Mouse (Mus musculus) ES-Bruce4 (cell line): ENCODE measurements around the gene Icmt. TPM values are rescaled to one million over a fixed set of nuclear protein-coding genes. Genes with fewer than 3 reads are reported as not detected.

Experiments used
- H3K27ac ChIP-seq: 2 replicates; pipeline ENCODE4 v1.5.1; 2012; ENCODE audit warnings: low read length, inconsistent platforms; ENCODE audit not compliant: insufficient read depth
- H3K27me3 ChIP-seq: 2 replicates; pipeline ENCODE4 v1.6.1; 2012; ENCODE audit warnings: mild to moderate bottlenecking, low read length, inconsistent platforms; ENCODE audit not compliant: control insufficient read depth, poor library complexity, insufficient read depth, severe bottlenecking
- H3K36me3 ChIP-seq: 2 replicates; pipeline ENCODE4 v1.6.1; 2012; ENCODE audit warnings: inconsistent platforms, mild to moderate bottlenecking, low read length, moderate library complexity; ENCODE audit not compliant: control insufficient read depth, poor library complexity, insufficient read depth, severe bottlenecking
- H3K4me1 ChIP-seq: one replicate; pipeline ENCODE4 v1.8.1; 2011; ENCODE audit warnings: low read length; ENCODE audit not compliant: control insufficient read depth, insufficient read depth
- H3K4me3 ChIP-seq: 2 replicates; pipeline ENCODE4 v1.5.1; 2011; ENCODE audit warnings: low read depth, mild to moderate bottlenecking, low read length
- H3K9ac ChIP-seq: 2 replicates; pipeline ENCODE4 v1.6.1; 2012; ENCODE audit warnings: low read depth, mild to moderate bottlenecking, inconsistent platforms; ENCODE audit not compliant: poor library complexity, severe bottlenecking
- H3K9me3 ChIP-seq: replicated peaks from 2 replicates; pipeline ENCODE4 v1.6.1; 2012; ENCODE audit warnings: mild to moderate bottlenecking, low read length, inconsistent platforms; ENCODE audit not compliant: control insufficient read depth, poor library complexity, insufficient read depth, severe bottlenecking
- CTCF ChIP-seq: IDR thresholded peaks from one replicate; pipeline ENCODE4 v1.8.1; 2011; ENCODE audit warnings: low read depth, low read length
- EP300 ChIP-seq: IDR thresholded peaks from 2 replicates; pipeline ENCODE4 v1.6.1; 2011; ENCODE audit warnings: low read depth, low read length; ENCODE audit not compliant: insufficient read depth
- POLR2A ChIP-seq: IDR thresholded peaks from one replicate; pipeline ENCODE4 v1.8.1; 2011; ENCODE audit warnings: low read length; ENCODE audit not compliant: insufficient read depth
- polyA plus RNA-seq: library from polyadenylated mRNA; stranded (reverse); fragments of >200 nt; gene quantifications from 2 replicates; pipeline ENCODE4 v1.2.4, GENCODE M21; 2011; ENCODE audit warnings: low read depth; ENCODE audit not compliant: missing spikeins, insufficient read depth, insufficient read length

The Icmt gene
- polyA plus RNA-seq, 1 experiment, result 22.8 TPM

GRCm38 (mm10) chr4:152292102-152292765 lies 4.8 kb upstream of the Icmt start:
- H3K9ac ChIP-seq, result no peak overlapping the region
- H3K4me3 ChIP-seq, result no peak overlapping the region
- H3K4me1 ChIP-seq, result peaks cover 11% of the 10 kb centered on the region
- no peaks in the 10 kb centered on the region for H3K36me3 ChIP-seq
- H3K27me3 ChIP-seq, result no peaks in the 10 kb centered on the region
- no peak for TF ChIP-seq EP300
- no peak overlapping the region for H3K27ac ChIP-seq
- H3K9me3 ChIP-seq, result no peaks in the 10 kb centered on the region

GRCm38 (mm10) chr4:152294188-152294929 lies 2.7 kb upstream of the Icmt start:
- no peak overlapping the region for H3K4me3 ChIP-seq
- no peak overlapping the region for H3K27ac ChIP-seq
- H3K9me3 ChIP-seq, result no peaks in the 10 kb centered on the region
- peaks cover 8% of the 10 kb centered on the region for H3K4me1 ChIP-seq
- no peak for TF ChIP-seq EP300
- no peak for TF ChIP-seq POLR2A
- peak; percentile 63 for TF ChIP-seq CTCF
- no peaks in the 10 kb centered on the region for H3K27me3 ChIP-seq
- no peak overlapping the region for H3K9ac ChIP-seq
- no peaks in the 10 kb centered on the region for H3K36me3 ChIP-seq

GRCm38 (mm10) chr4:152295916-152296315 lies 1.1 kb upstream of the Icmt start:
- TF ChIP-seq POLR2A (no peak), EP300 (no peak), CTCF (no peak)
- no peak overlapping the region for H3K27ac ChIP-seq
- no peak overlapping the region for H3K4me3 ChIP-seq
- H3K4me1 ChIP-seq, result peaks cover 5% of the 10 kb centered on the region
- H3K27me3 ChIP-seq, result no peaks in the 10 kb centered on the region
- peak overlapping the region; percentile 36; the same call in 1 of the 2 replicates for H3K9ac ChIP-seq
- no peaks in the 10 kb centered on the region for H3K36me3 ChIP-seq
- H3K9me3 ChIP-seq, result no peaks in the 10 kb centered on the region

GRCm38 (mm10) chr4:152296371-152296770 lies 656 bp upstream of the Icmt start:
- no peak for TF ChIP-seq POLR2A
- TF ChIP-seq EP300, result no peak
- no peak for TF ChIP-seq CTCF
- H3K9me3 ChIP-seq, result no peaks in the 10 kb centered on the region
- H3K4me1 ChIP-seq, result peaks cover 2% of the 10 kb centered on the region
- H3K4me3 ChIP-seq, result peak overlapping the region; percentile 46
- H3K9ac ChIP-seq, result peak overlapping the region; percentile 47
- H3K36me3 ChIP-seq, result no peaks in the 10 kb centered on the region
- no peaks in the 10 kb centered on the region for H3K27me3 ChIP-seq
- H3K27ac ChIP-seq, result 0 out of 2 replicates have a peak overlapping the region, but pooled peaks have one; percentile 12

GRCm38 (mm10) chr4:152298836-152299235 lies 1.8 kb downstream of the Icmt start:
- Histone ChIP-seq H3K36me3 (no peaks in the 10 kb centered on the region), H3K27me3 (no peaks in the 10 kb centered on the region), H3K9ac (no peak overlapping the region), H3K4me1 (no peaks in the 10 kb centered on the region), H3K4me3 (no peak overlapping the region), H3K9me3 (no peaks in the 10 kb centered on the region), H3K27ac (no peak overlapping the region)
- TF ChIP-seq POLR2A, result no peak
- TF ChIP-seq CTCF, result no peak
- no peak for TF ChIP-seq EP300

- Histone ChIP-seq H3K27me3 (no peaks in the 10 kb centered on the region), H3K36me3 (no peaks in the 10 kb centered on the region), H3K4me3 (no peak overlapping the region), H3K4me1 (no peaks in the 10 kb centered on the region), H3K9ac (no peak overlapping the region), H3K9me3 (no peaks in the 10 kb centered on the region), H3K27ac (no peak overlapping the region)
- TF ChIP-seq CTCF (no peak), POLR2A (no peak), EP300 (no peak)
These were observed 3.3 kb downstream of the Icmt start for GRCm38 (mm10) chr4:152300375-152300774.
